Mouse (Mus musculus) small intestine, adult 10 weeks (tissue): ENCODE data around the gene 4930435E12Rik. TPM values are rescaled to one million over a fixed set of nuclear protein-coding genes. Genes with fewer than 3 reads are reported as not detected.

Source experiments
- polyA plus RNA-seq: library from polyadenylated mRNA; stranded (reverse); fragments of 350-450 nt; fragmentation: Illumina TruSeq; extraction: RNeasy Lipid Tissue Mini Kit (QIAGEN cat#74804); gene quantifications from one replicate; pipeline ENCODE4 v1.2.3, GENCODE M21; 2014; ENCODE audit warnings: low replicate concordance

Gene 4930435E12Rik
- not detected for polyA plus RNA-seq

DNA sequence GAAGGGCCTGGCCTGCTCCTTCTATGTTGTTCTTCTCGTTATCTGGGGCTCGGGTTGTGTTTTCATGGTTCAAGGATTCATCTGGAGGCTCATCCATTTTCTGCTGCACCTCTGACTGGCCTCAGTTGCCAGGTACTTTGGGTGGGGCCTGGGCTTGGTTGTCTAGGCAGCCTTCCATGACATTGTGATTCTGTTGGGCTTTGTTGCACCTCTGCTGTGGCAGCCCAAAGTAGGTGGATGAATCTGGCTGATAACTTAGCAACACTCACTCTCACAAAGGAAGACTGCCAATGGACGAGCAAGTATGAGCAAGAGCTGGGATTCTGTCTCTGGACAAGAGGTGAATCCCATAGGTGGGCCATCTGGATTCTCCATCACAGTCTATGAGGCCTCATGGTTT, at the start of gene 4930435E12Rik:
4930435E12Rik (minus strand) TSS at position 101 of the 400 bp plus-strand sequence.

GRCm38 (mm10) chr16:38800091-38800490, 28.5 kb downstream of the 4930435E12Rik start, which contains the start of gene Upk1b:
Upk1b (minus strand) TSS chr16:38800328.

Other genes with a start within 250 kb of the 4930435E12Rik start
- 6.0 TPM for gene Arhgap31, start 115.5 kb downstream of the 4930435E12Rik start, polyA plus RNA-seq
- 60.8 TPM for gene B4galt4, start 86.5 kb downstream of the 4930435E12Rik start, polyA plus RNA-seq
- gene Upk1b, start 28.4 kb downstream of the 4930435E12Rik start, polyA plus RNA-seq, result 8.0 TPM
- gene Igsf11, start 63.9 kb upstream of the 4930435E12Rik start, polyA plus RNA-seq, result 0.45 TPM